Mouse (Mus musculus) lung, adult 2 months (tissue): Measurements from ENCODE around the gene Znhit1. TPM values are rescaled to one million over a fixed set of nuclear protein-coding genes. Genes with fewer than 3 reads are reported as not detected.
"Not testable (repeated sequence)": the region's sequence is repeated elsewhere in the genome, so short reads cannot be mapped to it uniquely, and the experiment has no call there.

ENCODE experiments used
- DNase-seq: peaks from one replicate; pipeline ENCODE4 v3.0.0; 2022
- H3K4me1 ChIP-seq: fragments of 200-500 bp; 2 replicates; pipeline ENCODE4 v1.6.1; 2011; ENCODE audit warnings: low read length; ENCODE audit not compliant: control insufficient read depth, insufficient read depth
- H3K4me3 ChIP-seq: fragments of 200-500 bp; replicated peaks from 2 replicates; pipeline ENCODE3; 2011; ENCODE audit warnings: low read depth, mild to moderate bottlenecking, control low read depth, low read length; ENCODE audit errors: extremely low read depth
- CTCF ChIP-seq: fragments of 200-500 bp; IDR thresholded peaks from 2 replicates; pipeline ENCODE4 v1.5.1; 2011; ENCODE audit warnings: mild to moderate bottlenecking, low read length, control low read depth; ENCODE audit not compliant: insufficient read depth
- POLR2A ChIP-seq: fragments of 200-500 bp; IDR thresholded peaks from 2 replicates; pipeline ENCODE4 v1.6.1; 2011; ENCODE audit warnings: low read depth, mild to moderate bottlenecking, control low read depth, low read length, borderline replicate concordance; ENCODE audit errors: extremely low read depth
- WGBS: fragments of 180-500 bp; shearing (Covaris S2); methylation state at CpG from one replicate; pipeline ENCODE4 v1.1.7; 2018; 5-methylcytosine and 5-hydroxymethylcytosine counted together
- polyA plus RNA-seq: library from polyadenylated mRNA; depleted of rRNA; stranded (reverse); fragments of >200 nt; gene quantifications from 2 replicates; pipeline ENCODE4 v1.2.3, GENCODE M21; 2012

The Znhit1 gene
- polyA plus RNA-seq, 1 experiment, result 70.3 TPM

DNA sequence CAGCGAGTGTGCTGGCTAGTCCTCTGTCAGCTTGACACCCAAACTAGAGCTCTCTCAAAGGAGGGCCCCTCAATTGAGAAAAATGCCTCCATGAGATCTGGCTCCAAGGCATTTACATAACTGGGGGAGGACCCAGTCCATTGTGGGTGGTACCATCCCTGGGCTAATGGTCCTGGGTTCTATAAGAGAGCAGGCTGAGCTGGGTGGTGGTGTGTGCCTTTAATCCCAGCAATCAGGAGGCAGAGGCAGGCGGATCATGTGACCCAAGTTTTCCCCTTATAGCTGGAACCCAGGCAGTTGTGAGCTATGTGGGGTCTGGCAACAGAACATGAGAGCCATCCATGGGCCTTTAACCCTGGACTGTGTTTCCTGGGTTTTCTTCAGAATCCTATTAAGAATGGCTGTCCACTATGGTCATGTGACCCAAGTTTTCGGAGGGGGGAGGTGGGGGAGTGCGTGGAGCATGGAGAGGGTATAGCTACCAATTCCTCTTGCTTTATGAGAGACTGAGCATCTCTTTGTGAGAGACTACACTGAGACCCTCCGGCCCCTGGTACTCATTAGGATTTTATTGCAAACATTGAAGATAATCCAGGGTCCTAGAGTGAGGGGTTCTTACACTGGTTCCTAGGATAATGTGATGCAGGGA is 26.4 kb downstream of the Znhit1 start:
- WGBS, result 35% methylated on average over 5 of the region's 5 CpGs

DNA sequence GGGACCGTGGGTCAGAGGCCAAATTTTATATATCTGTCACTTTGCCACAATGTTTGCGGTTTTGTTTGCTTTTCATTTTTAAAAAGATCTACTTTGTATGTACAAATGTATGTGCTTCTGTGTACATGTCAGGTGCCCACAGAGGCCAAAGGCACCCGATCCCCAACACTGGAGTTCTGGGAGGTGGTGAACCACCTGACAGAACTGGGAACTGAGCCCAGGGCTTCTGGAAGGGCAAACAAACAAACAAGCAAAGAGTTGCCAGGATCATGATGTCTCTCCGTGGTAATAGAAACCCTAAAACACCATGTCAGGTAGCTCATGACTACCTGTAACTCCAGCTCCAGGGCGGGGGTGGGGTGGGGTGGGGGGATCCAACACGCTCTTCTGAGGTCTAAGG is 27.8 kb downstream of the Znhit1 start:
- DNase-seq, result no peak
- TF ChIP-seq POLR2A, result no peak
- TF ChIP-seq CTCF, result no peak
- H3K4me3 ChIP-seq, result no peak overlapping the region
- WGBS, result 75% methylated on average over 6 of the region's 6 CpGs
- H3K4me1 ChIP-seq, result peaks cover 3% of the 10 kb centered on the region; the same call in 1 of the 2 replicates

More for the DNA sequence above, 26.4 kb downstream of the Znhit1 start:
- Histone ChIP-seq H3K4me1 (peaks cover 11% of the 10 kb centered on the region), H3K4me3 (peak overlapping the region; percentile 97)
- TF ChIP-seq CTCF, result no peak
- no peak for TF ChIP-seq POLR2A
- no peak for DNase-seq

GRCm38 (mm10) chr5:136958991-136959605 is 28.7 kb downstream of the Znhit1 start:
- no peak for DNase-seq
- Histone ChIP-seq H3K4me3 (no peak overlapping the region), H3K4me1 (peaks cover 5% of the 10 kb centered on the region; the same call in 1 of the 2 replicates)
- TF ChIP-seq POLR2A (no peak), CTCF (no peak)
- 54% methylated on average over 5 of the region's 5 CpGs for WGBS

DNA sequence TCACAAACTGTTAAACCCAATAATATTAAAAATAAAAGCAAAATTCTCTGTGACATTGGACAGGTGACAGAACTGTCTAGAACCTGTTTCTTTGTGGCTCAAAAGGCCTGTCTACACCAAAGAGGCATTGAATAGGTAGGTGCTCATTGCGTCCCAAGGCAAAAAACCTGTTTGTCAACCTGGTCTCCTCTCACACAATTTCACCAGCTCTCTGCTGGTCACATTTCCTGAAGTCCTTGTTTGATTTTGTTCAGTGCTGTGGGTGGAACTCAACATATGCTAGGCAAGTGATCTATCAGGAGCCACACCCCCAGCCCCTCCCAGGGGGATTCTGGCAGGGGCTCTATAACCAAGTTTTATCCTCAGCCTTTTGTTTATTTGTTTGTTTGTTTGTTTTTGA is 30.6 kb downstream of the Znhit1 start:
- peaks cover 4% of the 10 kb centered on the region; the same call in 1 of the 2 replicates for H3K4me1 ChIP-seq
- DNase-seq, result no peak
- TF ChIP-seq CTCF, result no peak
- TF ChIP-seq POLR2A, result no peak
- WGBS, result 72% methylated on average over 1 of the region's 1 CpGs
- no peak overlapping the region for H3K4me3 ChIP-seq

GRCm38 (mm10) chr5:136955622-136956021 is 32.2 kb downstream of the Znhit1 start:
- TF ChIP-seq CTCF (no peak), POLR2A (no peak)
- WGBS, result 62% methylated on average over 4 of the region's 4 CpGs
- Histone ChIP-seq H3K4me1 (peaks cover 4% of the 10 kb centered on the region; the same call in 1 of the 2 replicates), H3K4me3 (no peak overlapping the region)
- DNase-seq, result no peak

- DNase-seq, result no peak
- TF ChIP-seq POLR2A (peak; percentile 41; the same call in 1 of the 2 replicates), CTCF (no peak)
- Histone ChIP-seq H3K4me3 (peak overlapping the region; percentile 87), H3K4me1 (peaks cover 4% of the 10 kb centered on the region; the same call in 1 of the 2 replicates)
- WGBS, result 2% methylated on average over 12 of the region's 12 CpGs
Observed at GRCm38 (mm10) chr5:136953440-136953951, 34.3 kb downstream of the Znhit1 start.

DNA sequence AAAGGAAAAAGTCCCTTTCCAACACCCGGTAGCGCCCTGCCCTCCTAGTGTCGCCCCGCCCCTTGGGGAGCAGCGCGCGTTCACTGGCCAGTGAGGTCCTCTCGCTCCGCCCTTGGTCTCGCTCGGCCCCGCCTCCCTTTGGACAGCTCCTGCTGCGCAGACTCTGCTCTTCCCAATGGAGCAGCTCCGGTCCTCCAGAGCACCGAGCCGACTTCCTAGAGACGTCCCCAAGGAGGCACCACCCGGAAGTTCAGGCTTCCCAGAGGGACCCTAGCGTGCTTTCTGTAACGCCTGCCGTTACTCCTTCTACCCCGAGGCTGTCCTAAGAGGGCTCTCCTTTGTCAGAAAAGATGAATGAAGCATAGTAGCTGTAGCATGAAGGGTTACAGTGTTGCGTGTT is 34.8 kb downstream of the Znhit1 start, which contains the start of gene Fis1:
Gene Fis1, plus strand, starts transcription at position 261 of the 400 bp plus-strand sequence.
- TF ChIP-seq POLR2A (peak; percentile 11; the same call in 1 of the 2 replicates), CTCF (no peak)
- peak; percentile 91 for DNase-seq
- peaks cover 4% of the 10 kb centered on the region; the same call in 1 of the 2 replicates for H3K4me1 ChIP-seq
- WGBS, result under 1% methylated on average over 23 of the region's 23 CpGs
- H3K4me3 ChIP-seq, result peak within 1 kb of the TSS; percentile 87

DNA sequence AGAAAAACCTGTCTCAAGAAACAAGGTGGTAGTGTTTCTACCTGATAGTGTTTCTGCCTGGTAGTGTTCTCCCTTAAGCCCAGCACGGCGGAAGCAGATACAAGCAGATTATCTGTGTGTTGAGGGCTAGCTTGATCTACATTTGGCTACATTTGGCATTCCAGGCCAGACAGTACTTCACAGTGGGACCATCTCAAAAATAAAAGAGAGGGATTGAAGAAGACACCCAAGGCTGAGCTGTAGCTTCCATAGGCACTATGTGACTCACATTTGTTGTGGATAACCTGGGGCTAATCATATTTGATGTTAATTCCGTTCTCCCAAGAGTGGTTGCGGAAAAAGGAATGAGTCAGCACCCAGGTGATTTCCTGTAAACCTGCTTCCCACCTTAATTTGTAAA is 35.7 kb downstream of the Znhit1 start:
- DNase-seq, result no peak
- TF ChIP-seq CTCF, result no peak
- TF ChIP-seq POLR2A, result no peak
- 64% methylated on average over 4 of the region's 4 CpGs for WGBS
- peaks cover 4% of the 10 kb centered on the region; the same call in 1 of the 2 replicates for H3K4me1 ChIP-seq
- H3K4me3 ChIP-seq, result no peak overlapping the region

DNA sequence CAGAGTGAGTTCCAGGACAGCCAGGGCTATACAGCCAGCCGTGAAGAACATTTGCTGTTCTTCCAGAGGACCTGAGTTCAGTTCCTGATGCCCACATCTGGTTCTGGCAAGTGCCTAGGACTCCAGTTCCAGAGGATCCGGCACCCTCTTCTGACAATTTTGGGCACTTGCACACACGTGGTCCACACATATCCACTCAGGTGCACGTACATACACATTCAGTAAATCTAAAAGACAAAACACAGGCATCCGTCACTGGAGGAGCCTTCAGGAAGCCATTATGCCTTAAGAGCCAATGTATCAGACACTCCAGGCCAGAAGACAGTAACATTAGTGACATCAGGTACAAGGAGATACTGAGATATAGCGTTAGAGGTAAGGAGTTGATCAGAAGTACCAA is 37.3 kb downstream of the Znhit1 start:
- TF ChIP-seq POLR2A, result no peak
- no peak overlapping the region for H3K4me3 ChIP-seq
- WGBS, result 85% methylated on average over 6 of the region's 6 CpGs

GRCm38 (mm10) chr5:136949551-136950336 is 38.1 kb downstream of the Znhit1 start:
- WGBS, result 69% methylated on average over 14 of the region's 14 CpGs
- not testable (repeated sequence) for H3K4me1 ChIP-seq, H3K4me3 ChIP-seq, DNase-seq

More for the DNA sequence above, 37.3 kb downstream of the Znhit1 start:
- DNase-seq, result no peak
- H3K4me1 ChIP-seq, result peaks cover 4% of the 10 kb centered on the region; the same call in 1 of the 2 replicates
